Mouse (Mus musculus): ENCODE measurements around the gene Dxo. TPM values are rescaled to one million over a fixed set of nuclear protein-coding genes. Genes with fewer than 3 reads are reported as not detected.

Dxo gene
- polyA plus RNA-seq, 1 experiment from 2014 or later: 26.6 TPM

GRCm38 (mm10) chr17:34849722-34850516 lies 13.1 kb downstream of the Dxo start, which contains the start of the genes Skiv2l and Nelfe:
Gene Skiv2l (minus strand): TSS chr17:34850210.
Gene Nelfe (plus strand): TSS chr17:34850391.
- peaks cover 62% of the 10 kb centered on the region for H3K36me3 ChIP-seq (ENCODE audit: control insufficient read depth, insufficient read depth, low read length)
- WGBS: under 1% methylated on average over 61 of the region's 65 CpGs
- peak; percentile 95 for ATAC-seq (ENCODE audit: insufficient number of reproducible peaks, insufficient read depth, low FRiP score, low read depth)
- peak within 1 kb of the TSS; percentile 94 for H3K4me2 ChIP-seq (ENCODE audit: low read length)
- H3K4me1 ChIP-seq (ENCODE audit: control insufficient read depth in 2 of 2, insufficient read depth in 2 of 2, low read length in 2 of 2): peaks cover 5 to 16% of the 10 kb centered on the region in 2 experiments
- peak within 1 kb of the TSS in 1 of 2 experiments; percentile 2; a peak in 1 of 4 replicates for H3K27ac ChIP-seq (replicated peaks in 1 of 2; ENCODE audit: control insufficient read depth in 1 of 2, insufficient read depth in 1 of 2, low read depth in 2 of 2, low read length in 2 of 2)
- H3K27me3 ChIP-seq (ENCODE audit: control insufficient read depth, insufficient read depth, low read length): no peaks in the 10 kb centered on the region
- no peaks in the 10 kb centered on the region for H3K9me3 ChIP-seq (ENCODE audit: control insufficient read depth, low read length)
- H3K4me3 ChIP-seq (ENCODE audit: control insufficient read depth in 1 of 2, insufficient read depth in 1 of 2, low read depth in 1 of 2, low read length in 2 of 2): peak within 1 kb of the TSS; percentile 65 to 79
- H3K9ac ChIP-seq (ENCODE audit: low read length): peak within 1 kb of the TSS; percentile 80

- H3K4me1 ChIP-seq (ENCODE audit: control insufficient read depth in 2 of 2, insufficient read depth in 2 of 2, low read length in 2 of 2): peaks cover 5 to 16% of the 10 kb centered on the region in 2 experiments
- peaks cover 62% of the 10 kb centered on the region for H3K36me3 ChIP-seq (ENCODE audit: control insufficient read depth, insufficient read depth, low read length)
- ATAC-seq (ENCODE audit: insufficient number of reproducible peaks, insufficient read depth, low FRiP score, low read depth): no peak
- WGBS: 1% methylated on average over 25 of the region's 25 CpGs
- H3K27ac ChIP-seq (replicated peaks in 1 of 2; ENCODE audit: control insufficient read depth in 1 of 2, insufficient read depth in 1 of 2, low read depth in 2 of 2, low read length in 2 of 2): 0 out of 4 replicates have a peak overlapping the region, but pooled peaks of 1 of the 2 experiments have one; percentile 2
- H3K9ac ChIP-seq (ENCODE audit: low read length): peak overlapping the region; percentile 80
- H3K4me2 ChIP-seq (ENCODE audit: low read length): peak overlapping the region; percentile 94
- H3K27me3 ChIP-seq (ENCODE audit: control insufficient read depth, insufficient read depth, low read length): no peaks in the 10 kb centered on the region
- peak overlapping the region; percentile 65 to 79 for H3K4me3 ChIP-seq (ENCODE audit: control insufficient read depth in 1 of 2, insufficient read depth in 1 of 2, low read depth in 1 of 2, low read length in 2 of 2)
- no peaks in the 10 kb centered on the region for H3K9me3 ChIP-seq (ENCODE audit: control insufficient read depth, low read length)
Measured at GRCm38 (mm10) chr17:34850517-34851125, 13.8 kb downstream of the Dxo start.

GRCm38 (mm10) chr17:34853511-34853910 lies 16.7 kb downstream of the Dxo start:
- Histone ChIP-seq H3K36me3 (ENCODE audit: control insufficient read depth, insufficient read depth, low read length) (peaks cover 56% of the 10 kb centered on the region), H3K27me3 (ENCODE audit: control insufficient read depth, insufficient read depth, low read length) (no peaks in the 10 kb centered on the region), H3K9ac (ENCODE audit: low read length) (no peak overlapping the region), H3K4me3 (ENCODE audit: control insufficient read depth in 1 of 2, insufficient read depth in 1 of 2, low read depth in 1 of 2, low read length in 2 of 2) (no peak overlapping the region), H3K9me3 (ENCODE audit: control insufficient read depth, low read length) (no peaks in the 10 kb centered on the region), H3K4me2 (ENCODE audit: low read length) (no peak overlapping the region), H3K27ac (replicated peaks in 1 of 2; ENCODE audit: control insufficient read depth in 1 of 2, insufficient read depth in 1 of 2, low read depth in 2 of 2, low read length in 2 of 2) (no peak overlapping the region), H3K4me1 (ENCODE audit: control insufficient read depth in 2 of 2, insufficient read depth in 2 of 2, low read length in 2 of 2) (peaks cover 5 to 16% of the 10 kb centered on the region in 2 experiments)
- 80% methylated on average over 8 of the region's 8 CpGs for WGBS
- no peak for ATAC-seq (ENCODE audit: insufficient number of reproducible peaks, insufficient read depth, low FRiP score, low read depth)

GRCm38 (mm10) chr17:34854761-34855160 lies 17.9 kb downstream of the Dxo start:
- H3K4me2 ChIP-seq (ENCODE audit: low read length): no peak overlapping the region
- no peak overlapping the region for H3K4me3 ChIP-seq (ENCODE audit: control insufficient read depth in 1 of 2, insufficient read depth in 1 of 2, low read depth in 1 of 2, low read length in 2 of 2)
- no peaks in the 10 kb centered on the region for H3K9me3 ChIP-seq (ENCODE audit: control insufficient read depth, low read length)
- H3K4me1 ChIP-seq (ENCODE audit: control insufficient read depth in 2 of 2, insufficient read depth in 2 of 2, low read length in 2 of 2): peaks cover 5 to 11% of the 10 kb centered on the region in 2 experiments
- ATAC-seq (ENCODE audit: insufficient number of reproducible peaks, insufficient read depth, low FRiP score, low read depth): no peak
- no peak overlapping the region for H3K27ac ChIP-seq (replicated peaks in 1 of 2; ENCODE audit: control insufficient read depth in 1 of 2, insufficient read depth in 1 of 2, low read depth in 2 of 2, low read length in 2 of 2)
- peaks cover 56% of the 10 kb centered on the region for H3K36me3 ChIP-seq (ENCODE audit: control insufficient read depth, insufficient read depth, low read length)
- 74% methylated on average over 3 of the region's 3 CpGs for WGBS
- H3K27me3 ChIP-seq (ENCODE audit: control insufficient read depth, insufficient read depth, low read length): no peaks in the 10 kb centered on the region
- no peak overlapping the region for H3K9ac ChIP-seq (ENCODE audit: low read length)

GRCm38 (mm10) chr17:34855825-34856224 lies 19.0 kb downstream of the Dxo start:
- WGBS: 29% methylated on average over 3 of the region's 3 CpGs
- Histone ChIP-seq H3K4me2 (ENCODE audit: low read length) (no peak overlapping the region), H3K9me3 (ENCODE audit: control insufficient read depth, low read length) (no peaks in the 10 kb centered on the region), H3K27me3 (ENCODE audit: control insufficient read depth, insufficient read depth, low read length) (no peaks in the 10 kb centered on the region), H3K9ac (ENCODE audit: low read length) (no peak overlapping the region), H3K4me3 (ENCODE audit: control insufficient read depth in 1 of 2, insufficient read depth in 1 of 2, low read depth in 1 of 2, low read length in 2 of 2) (no peak overlapping the region), H3K4me1 (ENCODE audit: control insufficient read depth in 2 of 2, insufficient read depth in 2 of 2, low read length in 2 of 2) (peaks cover 3 to 8% of the 10 kb centered on the region in 2 experiments), H3K36me3 (ENCODE audit: control insufficient read depth, insufficient read depth, low read length) (peaks cover 56% of the 10 kb centered on the region), H3K27ac (replicated peaks in 1 of 2; ENCODE audit: control insufficient read depth in 1 of 2, insufficient read depth in 1 of 2, low read depth in 2 of 2, low read length in 2 of 2) (no peak overlapping the region)
- ATAC-seq (ENCODE audit: insufficient number of reproducible peaks, insufficient read depth, low FRiP score, low read depth): no peak

GRCm38 (mm10) chr17:34858670-34859069 lies 21.9 kb downstream of the Dxo start:
- WGBS: 75% methylated on average over 4 of the region's 4 CpGs
- H3K4me3 ChIP-seq (ENCODE audit: control insufficient read depth in 1 of 2, insufficient read depth in 1 of 2, low read depth in 1 of 2, low read length in 2 of 2): no peak overlapping the region
- H3K9ac ChIP-seq (ENCODE audit: low read length): no peak overlapping the region
- H3K4me2 ChIP-seq (ENCODE audit: low read length): no peak overlapping the region
- H3K36me3 ChIP-seq (ENCODE audit: control insufficient read depth, insufficient read depth, low read length): peaks cover 40% of the 10 kb centered on the region
- H3K9me3 ChIP-seq (ENCODE audit: control insufficient read depth, low read length): no peaks in the 10 kb centered on the region
- H3K27me3 ChIP-seq (ENCODE audit: control insufficient read depth, insufficient read depth, low read length): peaks cover 10% of the 10 kb centered on the region; the same call in 1 of the 2 replicates
- no peak for ATAC-seq (ENCODE audit: insufficient number of reproducible peaks, insufficient read depth, low FRiP score, low read depth)
- no peak overlapping the region for H3K27ac ChIP-seq (replicated peaks in 1 of 2; ENCODE audit: control insufficient read depth in 1 of 2, insufficient read depth in 1 of 2, low read depth in 2 of 2, low read length in 2 of 2)
- no peaks in the 10 kb centered on the region for H3K4me1 ChIP-seq (ENCODE audit: control insufficient read depth in 2 of 2, insufficient read depth in 2 of 2, low read length in 2 of 2)

GRCm38 (mm10) chr17:34860514-34860913 lies 23.7 kb downstream of the Dxo start:
- no peak overlapping the region for H3K4me3 ChIP-seq (ENCODE audit: control insufficient read depth in 1 of 2, insufficient read depth in 1 of 2, low read depth in 1 of 2, low read length in 2 of 2)
- ATAC-seq (ENCODE audit: insufficient number of reproducible peaks, insufficient read depth, low FRiP score, low read depth): no peak
- peaks cover 21% of the 10 kb centered on the region for H3K36me3 ChIP-seq (ENCODE audit: control insufficient read depth, insufficient read depth, low read length)
- 71% methylated on average over 9 of the region's 9 CpGs for WGBS
- no peak overlapping the region for H3K27ac ChIP-seq (replicated peaks in 1 of 2; ENCODE audit: control insufficient read depth in 1 of 2, insufficient read depth in 1 of 2, low read depth in 2 of 2, low read length in 2 of 2)
- no peaks in the 10 kb centered on the region for H3K9me3 ChIP-seq (ENCODE audit: control insufficient read depth, low read length)
- no peak overlapping the region for H3K4me2 ChIP-seq (ENCODE audit: low read length)
- H3K4me1 ChIP-seq (ENCODE audit: control insufficient read depth in 2 of 2, insufficient read depth in 2 of 2, low read length in 2 of 2): no peaks in the 10 kb centered on the region
- H3K9ac ChIP-seq (ENCODE audit: low read length): no peak overlapping the region
- peaks cover 10% of the 10 kb centered on the region; the same call in 1 of the 2 replicates for H3K27me3 ChIP-seq (ENCODE audit: control insufficient read depth, insufficient read depth, low read length)

Measured in heart, embryonic 14.5 days (tissue).